Mouse (Mus musculus): ENCODE results near the gene Nr1d1. TPM values are rescaled to one million over a fixed set of nuclear protein-coding genes. Genes with fewer than 3 reads are reported as not detected.

Nr1d1 gene
- polyA plus RNA-seq, 1 experiment from 2014 or later: 3.9 TPM

DNA sequence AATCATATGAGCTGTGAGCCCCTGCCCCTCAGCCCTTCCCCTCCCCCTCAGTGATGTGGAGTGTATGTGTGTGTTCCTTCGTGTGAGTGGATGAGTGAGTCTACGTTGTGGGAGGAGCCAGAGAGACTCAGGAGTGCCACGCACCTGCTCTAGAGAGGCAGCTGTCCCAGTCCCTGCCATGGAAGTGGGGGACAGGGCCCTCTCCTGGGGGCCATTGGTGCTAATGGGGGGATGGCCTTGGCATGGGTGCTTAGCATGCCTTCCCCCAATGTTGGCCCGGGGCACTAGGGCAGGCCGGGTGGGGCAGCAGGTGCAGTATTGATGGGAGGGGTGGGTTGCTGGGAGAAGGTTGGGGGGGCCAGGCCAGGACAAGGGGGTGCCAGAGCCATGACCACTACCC, 8.3 kb downstream of the Nr1d1 start:
- Histone ChIP-seq H3K36me3 (replicated peaks) (peaks cover 39% of the 10 kb centered on the region), H3K9ac (no peak overlapping the region), H3K27me3 (replicated peaks) (no peaks in the 10 kb centered on the region), H3K4me1 (peaks cover 38% of the 10 kb centered on the region), H3K27ac (peak overlapping the region; percentile 49; the same call in 1 of the 2 replicates), H3K4me3 (no peak overlapping the region), H3K9me3 (no peaks in the 10 kb centered on the region), H3K4me2 (no peak overlapping the region)
- 34% methylated on average over 5 of the region's 5 CpGs for WGBS
- 0 out of 2 replicates have a peak, but pooled peaks have one; percentile 28 for ATAC-seq (replicated peaks)

DNA sequence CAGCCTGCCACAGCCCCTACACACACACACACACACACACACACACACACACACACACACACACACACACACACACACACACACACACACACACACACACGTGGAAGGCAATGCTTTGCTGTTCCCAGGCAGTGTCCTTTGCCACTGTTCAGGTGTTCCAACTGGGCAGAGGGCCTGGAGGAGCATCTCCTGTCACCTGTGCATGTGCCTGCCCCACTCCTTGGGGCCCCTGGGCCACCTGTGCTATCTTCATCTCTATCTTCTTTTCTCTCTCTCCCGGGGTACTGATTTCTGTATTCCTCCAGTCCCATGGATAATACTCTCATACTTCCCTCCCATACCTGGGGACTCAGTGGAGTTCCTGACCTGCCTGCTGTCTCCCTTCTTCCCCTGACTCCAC, 8.8 kb downstream of the Nr1d1 start:
- H3K36me3 ChIP-seq (replicated peaks): peaks cover 44% of the 10 kb centered on the region
- peaks cover 38% of the 10 kb centered on the region for H3K4me1 ChIP-seq
- H3K9me3 ChIP-seq: no peaks in the 10 kb centered on the region
- H3K4me2 ChIP-seq: no peak overlapping the region
- no peak overlapping the region for H3K27ac ChIP-seq
- H3K27me3 ChIP-seq (replicated peaks): no peaks in the 10 kb centered on the region
- H3K9ac ChIP-seq: no peak overlapping the region
- H3K4me3 ChIP-seq: no peak overlapping the region
- no peak for ATAC-seq (replicated peaks)
- WGBS: 42% methylated on average over 2 of the region's 2 CpGs

DNA sequence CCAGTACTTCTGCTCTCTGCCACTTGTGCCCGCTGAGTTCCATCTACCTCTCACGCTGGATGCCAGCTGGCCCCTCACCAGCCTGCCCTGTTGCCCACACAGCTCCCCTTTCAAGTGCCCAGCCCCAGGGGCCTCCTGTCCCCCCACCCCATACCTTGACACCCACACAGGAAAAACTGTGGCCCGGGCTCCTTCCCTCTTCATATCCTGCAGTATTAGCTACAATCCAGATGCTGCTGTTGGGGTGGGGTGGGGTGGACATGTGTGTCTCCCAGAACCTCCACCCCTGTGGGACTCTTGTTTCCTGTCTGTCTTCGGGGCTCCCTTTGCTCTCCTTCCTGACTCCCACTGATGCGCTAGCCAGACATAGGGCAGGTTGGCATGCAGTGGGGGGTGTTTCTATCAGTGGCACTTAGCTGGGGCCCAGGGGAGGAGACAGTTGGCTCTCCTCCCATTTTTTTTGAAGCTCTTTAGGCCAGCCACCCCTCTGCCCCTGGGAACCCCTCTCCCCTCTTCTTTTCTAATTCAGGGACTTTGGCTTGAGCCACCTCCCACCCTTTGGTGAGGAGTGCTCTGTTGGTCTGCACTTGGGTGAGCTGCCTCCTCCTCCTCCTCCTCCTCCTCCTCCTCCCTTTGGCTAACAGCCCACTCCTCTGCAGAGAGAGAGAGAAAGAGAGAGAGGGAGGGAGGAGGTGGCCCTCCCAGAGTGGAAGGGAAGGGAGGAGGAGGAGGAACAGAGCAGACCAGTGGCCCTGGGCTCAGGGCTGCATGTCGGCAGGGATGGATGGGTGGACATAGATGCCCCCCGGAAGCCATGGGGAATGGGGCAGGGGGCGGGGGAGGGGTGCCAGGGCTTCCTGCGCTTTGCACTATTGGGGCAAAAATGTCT, 9.5 kb downstream of the Nr1d1 start:
- peak overlapping the region; percentile 67 for H3K27ac ChIP-seq
- H3K36me3 ChIP-seq (replicated peaks): peaks cover 46% of the 10 kb centered on the region
- 48% methylated on average over 9 of the region's 9 CpGs for WGBS
- no peaks in the 10 kb centered on the region for H3K27me3 ChIP-seq (replicated peaks)
- peaks cover 38% of the 10 kb centered on the region for H3K4me1 ChIP-seq
- H3K4me2 ChIP-seq: no peak overlapping the region
- H3K9ac ChIP-seq: no peak overlapping the region
- no peak overlapping the region for H3K4me3 ChIP-seq
- no peak for ATAC-seq (replicated peaks)
- H3K9me3 ChIP-seq: no peaks in the 10 kb centered on the region

DNA sequence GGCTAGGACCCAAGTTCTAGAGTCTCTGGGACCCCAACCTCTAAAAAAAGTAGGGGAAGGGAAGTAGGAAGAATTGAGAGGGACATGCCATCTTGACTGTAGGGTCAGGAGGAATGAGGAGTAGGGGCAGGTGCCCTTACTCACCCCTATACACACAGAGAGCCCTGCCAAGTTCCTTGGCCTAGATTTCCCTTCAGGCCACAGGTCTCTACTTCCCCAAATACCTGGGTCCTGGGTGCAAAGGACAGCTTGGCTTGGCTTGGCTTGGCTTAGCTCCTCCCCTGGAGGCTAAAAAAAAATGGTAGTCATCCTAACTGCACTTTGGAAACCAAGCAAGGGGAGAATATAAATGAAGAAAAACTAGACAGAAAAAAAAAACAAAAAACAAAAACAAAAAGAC, 10.4 kb downstream of the Nr1d1 start:
- Histone ChIP-seq H3K9me3 (no peaks in the 10 kb centered on the region), H3K4me2 (no peak overlapping the region), H3K4me1 (peaks cover 38% of the 10 kb centered on the region), H3K4me3 (no peak overlapping the region), H3K9ac (no peak overlapping the region), H3K27me3 (replicated peaks) (no peaks in the 10 kb centered on the region), H3K36me3 (replicated peaks) (peaks cover 43% of the 10 kb centered on the region), H3K27ac (no peak overlapping the region)
- no peak for ATAC-seq (replicated peaks)

DNA sequence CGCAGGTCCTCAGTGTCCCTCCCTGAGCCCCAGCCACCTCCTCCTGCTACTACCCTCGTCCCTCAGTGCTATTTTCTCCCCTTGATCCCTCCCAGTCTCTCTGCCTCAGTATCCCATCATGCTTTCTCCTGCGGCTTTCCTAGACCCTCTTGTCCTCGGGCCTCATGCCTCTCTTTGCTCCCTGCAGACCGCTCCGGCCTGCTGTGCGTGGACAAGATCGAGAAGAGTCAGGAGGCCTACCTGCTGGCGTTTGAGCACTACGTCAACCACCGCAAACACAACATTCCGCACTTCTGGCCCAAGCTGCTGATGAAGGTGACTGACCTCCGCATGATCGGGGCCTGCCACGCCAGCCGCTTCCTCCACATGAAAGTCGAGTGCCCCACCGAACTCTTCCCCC, 11.0 kb downstream of the Nr1d1 start:
- ATAC-seq (replicated peaks): no peak
- H3K36me3 ChIP-seq (replicated peaks): peaks cover 41% of the 10 kb centered on the region
- H3K9ac ChIP-seq: no peak overlapping the region
- no peak overlapping the region for H3K4me3 ChIP-seq
- H3K27me3 ChIP-seq (replicated peaks): no peaks in the 10 kb centered on the region
- H3K4me2 ChIP-seq: no peak overlapping the region
- H3K4me1 ChIP-seq: peaks cover 38% of the 10 kb centered on the region
- 87% methylated on average over 18 of the region's 18 CpGs for WGBS
- H3K27ac ChIP-seq: 0 out of 2 replicates have a peak overlapping the region, but pooled peaks have one; percentile 18
- no peaks in the 10 kb centered on the region for H3K9me3 ChIP-seq

DNA sequence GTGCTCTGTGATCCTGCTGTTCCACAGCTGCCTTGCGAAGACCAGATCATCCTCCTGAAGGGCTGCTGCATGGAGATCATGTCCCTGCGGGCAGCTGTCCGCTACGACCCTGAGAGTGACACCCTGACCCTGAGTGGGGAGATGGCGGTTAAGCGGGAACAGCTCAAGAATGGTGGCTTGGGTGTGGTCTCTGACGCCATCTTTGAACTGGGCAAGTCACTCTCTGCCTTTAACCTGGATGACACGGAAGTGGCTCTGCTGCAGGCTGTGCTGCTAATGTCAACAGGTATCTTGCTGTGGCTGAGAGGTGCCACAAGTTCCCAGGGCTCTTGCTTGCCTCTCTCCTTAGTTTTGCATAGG, 11.7 kb downstream of the Nr1d1 start:
- no peak overlapping the region for H3K4me3 ChIP-seq
- no peaks in the 10 kb centered on the region for H3K27me3 ChIP-seq (replicated peaks)
- peaks cover 34% of the 10 kb centered on the region for H3K4me1 ChIP-seq
- no peak overlapping the region for H3K27ac ChIP-seq
- no peak overlapping the region for H3K4me2 ChIP-seq
- no peak overlapping the region for H3K9ac ChIP-seq
- 91% methylated on average over 8 of the region's 8 CpGs for WGBS
- no peak for ATAC-seq (replicated peaks)
- H3K36me3 ChIP-seq (replicated peaks): peaks cover 37% of the 10 kb centered on the region
- H3K9me3 ChIP-seq: no peaks in the 10 kb centered on the region

DNA sequence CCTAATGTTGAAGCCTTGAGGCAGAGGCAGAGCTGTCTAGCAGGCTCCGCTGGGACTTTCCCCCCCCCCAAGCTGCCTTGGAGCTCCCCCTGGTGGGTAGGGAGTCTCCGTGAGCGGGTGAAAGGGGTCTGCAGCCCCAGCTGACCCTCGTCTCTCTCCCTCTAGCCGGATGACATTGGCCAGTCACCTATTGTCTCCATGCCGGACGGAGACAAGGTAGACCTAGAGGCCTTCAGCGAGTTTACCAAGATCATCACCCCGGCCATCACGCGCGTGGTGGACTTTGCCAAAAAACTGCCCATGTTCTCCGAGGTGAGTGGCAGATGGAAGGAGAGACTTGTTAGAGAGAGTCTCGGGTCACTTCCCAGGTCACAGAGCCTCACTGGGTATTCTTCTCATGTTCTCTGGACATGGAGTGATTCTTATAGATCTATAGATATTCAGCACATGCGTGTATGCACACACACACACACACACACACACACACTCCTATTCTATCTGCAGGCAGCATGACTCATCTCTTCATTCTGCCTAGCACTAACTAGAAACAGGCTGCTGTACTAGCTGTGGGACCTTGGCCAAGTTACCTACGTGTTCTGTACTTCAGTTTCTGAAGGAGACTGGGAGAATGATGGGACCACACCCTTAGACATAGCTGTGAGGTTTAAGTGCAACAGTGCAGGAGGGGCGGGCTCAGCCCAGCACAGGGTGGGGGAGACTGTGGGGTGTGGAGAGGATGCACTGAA, 12.2 kb downstream of the Nr1d1 start:
- H3K36me3 ChIP-seq (replicated peaks): peaks cover 37% of the 10 kb centered on the region
- H3K27me3 ChIP-seq (replicated peaks): no peaks in the 10 kb centered on the region
- H3K4me2 ChIP-seq: no peak overlapping the region
- ATAC-seq (replicated peaks): no peak
- H3K9ac ChIP-seq: no peak overlapping the region
- no peaks in the 10 kb centered on the region for H3K9me3 ChIP-seq
- H3K4me1 ChIP-seq: peaks cover 28% of the 10 kb centered on the region
- H3K27ac ChIP-seq: no peak overlapping the region
- H3K4me3 ChIP-seq: no peak overlapping the region
- 64% methylated on average over 17 of the region's 17 CpGs for WGBS

DNA sequence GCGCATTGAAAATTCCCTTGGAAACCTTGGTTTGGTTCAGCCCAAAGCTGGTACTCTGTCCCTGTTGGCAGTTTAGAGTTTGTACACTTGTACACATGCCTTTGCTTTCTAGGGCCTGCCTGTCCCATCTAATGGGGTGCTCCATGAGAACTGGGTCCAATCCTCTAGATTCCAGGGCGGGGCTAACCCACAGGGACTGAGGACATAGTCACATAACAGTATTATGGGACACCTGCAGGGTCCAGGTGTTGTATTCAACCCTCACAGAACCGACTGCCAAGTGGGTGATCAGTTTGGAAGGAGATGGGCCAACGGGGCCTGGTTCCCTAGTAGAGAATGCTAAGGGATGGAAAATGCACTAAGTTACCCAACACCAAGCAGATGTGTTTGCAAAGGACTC, 13.2 kb downstream of the Nr1d1 start:
- Histone ChIP-seq H3K36me3 (replicated peaks) (peaks cover 42% of the 10 kb centered on the region), H3K9me3 (no peaks in the 10 kb centered on the region), H3K27me3 (replicated peaks) (no peaks in the 10 kb centered on the region), H3K4me3 (no peak overlapping the region), H3K4me1 (peaks cover 18% of the 10 kb centered on the region), H3K9ac (no peak overlapping the region), H3K27ac (0 out of 2 replicates have a peak overlapping the region, but pooled peaks have one; percentile 6), H3K4me2 (no peak overlapping the region)
- ATAC-seq (replicated peaks): no peak
- 92% methylated on average over 4 of the region's 4 CpGs for WGBS

DNA sequence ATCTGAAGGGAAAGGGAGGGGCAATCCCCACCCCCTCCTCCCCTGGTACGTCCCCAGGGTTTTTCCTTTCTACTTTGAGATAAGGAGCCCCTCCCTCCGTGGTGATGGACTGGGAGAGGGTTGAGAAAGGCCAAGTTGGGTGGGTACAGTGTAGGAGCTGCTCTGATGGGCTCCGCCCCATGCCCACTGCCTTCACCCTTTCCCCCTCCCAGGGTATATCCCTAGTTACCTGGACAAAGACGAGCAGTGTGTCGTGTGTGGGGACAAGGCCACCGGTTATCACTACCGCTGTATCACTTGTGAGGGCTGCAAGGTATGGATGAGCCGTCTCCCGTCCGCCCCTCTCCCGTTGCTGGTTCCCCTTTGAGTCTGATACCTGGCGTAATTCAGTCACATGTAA, 18.4 kb downstream of the Nr1d1 start:
- no peaks in the 10 kb centered on the region for H3K9me3 ChIP-seq
- peaks cover 39% of the 10 kb centered on the region for H3K4me1 ChIP-seq
- H3K27me3 ChIP-seq (replicated peaks): no peaks in the 10 kb centered on the region
- 94% methylated on average over 12 of the region's 12 CpGs for WGBS
- H3K4me3 ChIP-seq: no peak overlapping the region
- peaks cover 27% of the 10 kb centered on the region for H3K36me3 ChIP-seq (replicated peaks)
- H3K4me2 ChIP-seq: no peak overlapping the region
- H3K27ac ChIP-seq: no peak overlapping the region
- no peak for ATAC-seq (replicated peaks)
- H3K9ac ChIP-seq: no peak overlapping the region

DNA sequence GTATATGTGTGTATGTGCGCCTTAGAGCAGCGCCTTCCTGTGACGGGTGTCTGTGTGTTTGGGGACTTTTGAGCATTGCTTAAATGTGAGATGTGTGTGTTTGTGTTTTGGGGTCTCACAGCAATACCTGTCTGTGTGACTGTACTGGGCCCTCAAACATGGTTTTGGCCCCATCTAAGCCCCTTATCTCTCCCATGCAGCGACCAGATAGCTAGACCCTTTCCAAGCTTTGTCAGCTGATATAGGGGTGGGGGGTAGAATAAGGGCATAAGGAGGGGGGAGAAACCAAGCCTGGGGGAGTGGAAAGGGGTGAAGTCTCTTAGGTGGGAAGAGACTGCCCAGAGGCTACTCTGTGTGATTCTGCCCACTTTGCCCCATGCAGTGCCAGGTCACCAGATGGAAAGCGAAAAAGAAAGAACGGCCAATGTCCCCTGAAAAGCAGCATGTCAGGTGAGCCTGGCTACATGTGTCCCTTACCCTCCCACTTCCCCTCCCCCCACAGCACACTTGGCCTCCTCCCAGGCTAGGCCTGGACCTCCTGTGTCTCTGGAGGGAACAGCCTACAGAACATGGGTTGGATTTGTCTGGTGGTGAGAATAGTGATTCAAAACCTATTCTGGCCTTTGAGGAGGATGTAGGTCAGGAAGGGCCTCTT, 19.3 kb downstream of the Nr1d1 start:
- no peak overlapping the region for H3K4me2 ChIP-seq
- no peaks in the 10 kb centered on the region for H3K9me3 ChIP-seq
- no peaks in the 10 kb centered on the region for H3K27me3 ChIP-seq (replicated peaks)
- H3K4me1 ChIP-seq: peaks cover 48% of the 10 kb centered on the region
- WGBS: 95% methylated on average over 6 of the region's 6 CpGs
- no peak for ATAC-seq (replicated peaks)
- H3K36me3 ChIP-seq (replicated peaks): peaks cover 23% of the 10 kb centered on the region
- H3K4me3 ChIP-seq: no peak overlapping the region
- H3K9ac ChIP-seq: no peak overlapping the region
- no peak overlapping the region for H3K27ac ChIP-seq

DNA sequence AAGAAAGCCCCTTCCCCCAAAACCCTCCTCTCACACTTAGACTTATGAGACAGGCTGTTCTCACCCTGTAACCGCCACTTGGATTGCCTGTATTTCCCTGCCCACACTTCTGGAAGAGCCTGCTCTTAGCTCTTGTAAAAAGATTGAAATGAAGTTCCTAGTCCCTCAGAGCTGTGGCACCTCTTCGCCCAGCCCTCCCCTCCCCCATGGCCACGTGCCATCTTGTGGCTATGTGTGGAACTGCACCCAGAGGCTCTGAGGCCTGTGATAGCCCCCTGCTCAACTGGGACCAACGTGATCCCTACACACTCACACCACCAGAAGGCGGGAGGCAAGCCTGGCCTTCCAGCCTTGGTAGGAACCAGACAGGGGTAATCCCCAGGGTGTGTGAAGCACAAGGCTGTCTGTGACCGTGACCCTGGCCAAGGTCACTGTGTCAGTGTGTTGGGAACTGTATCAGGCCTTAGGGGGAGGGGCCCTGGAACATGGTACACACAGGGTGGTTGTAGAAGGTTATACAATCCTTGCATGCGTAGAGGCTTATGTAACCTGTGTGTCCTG, 20.4 kb downstream of the Nr1d1 start:
- Histone ChIP-seq H3K27me3 (replicated peaks) (no peaks in the 10 kb centered on the region), H3K9ac (no peak overlapping the region), H3K4me1 (peaks cover 59% of the 10 kb centered on the region), H3K27ac (peak overlapping the region; percentile 69), H3K4me2 (no peak overlapping the region), H3K36me3 (replicated peaks) (peaks cover 20% of the 10 kb centered on the region), H3K9me3 (no peaks in the 10 kb centered on the region), H3K4me3 (no peak overlapping the region)
- WGBS: 19% methylated on average over 7 of the region's 7 CpGs
- ATAC-seq (replicated peaks): peak; percentile 8; the same call in 1 of the 2 replicates

DNA sequence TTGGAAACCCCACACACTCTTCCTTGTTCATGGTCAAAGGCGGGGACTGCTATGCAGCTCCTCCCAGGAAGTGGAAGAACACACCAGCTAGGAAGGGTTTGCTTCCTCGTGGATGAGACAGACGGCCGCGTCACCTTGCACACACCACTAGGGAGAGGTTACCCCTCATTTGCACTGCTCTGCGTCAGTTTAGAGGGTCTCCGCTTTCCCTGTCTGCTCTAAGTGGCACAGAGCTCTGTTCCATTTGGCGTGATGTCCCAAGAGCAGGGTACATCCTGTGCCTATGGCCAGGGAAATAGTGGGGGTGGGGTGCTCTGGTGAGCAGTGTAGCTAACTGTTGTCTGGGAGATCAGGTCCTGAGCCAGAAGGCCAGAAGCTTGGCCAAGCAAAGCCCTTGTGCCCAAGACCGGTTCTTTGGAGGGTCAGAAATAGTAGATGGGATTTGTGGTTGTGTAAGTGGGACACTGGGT, 20.9 kb downstream of the Nr1d1 start:
- Histone ChIP-seq H3K4me1 (peaks cover 64% of the 10 kb centered on the region), H3K36me3 (replicated peaks) (peaks cover 20% of the 10 kb centered on the region), H3K9me3 (no peaks in the 10 kb centered on the region), H3K4me3 (no peak overlapping the region), H3K27me3 (replicated peaks) (no peaks in the 10 kb centered on the region), H3K27ac (peak overlapping the region; percentile 69), H3K9ac (no peak overlapping the region), H3K4me2 (no peak overlapping the region)
- ATAC-seq (replicated peaks): no peak
- 70% methylated on average over 9 of the region's 9 CpGs for WGBS

Data from midbrain, embryonic 15.5 days (tissue).